Mouse (Mus musculus) erythroblast, embryonic 14.5 days (primary cell): ENCODE data around the gene Serpinb6c.

Source experiments
- GATA1 ChIP-seq: IDR thresholded peaks from 2 replicates; pipeline ENCODE4 v1.6.1; 2012; ENCODE audit warnings: low read length, inconsistent platforms, mixed read lengths
- TAL1 ChIP-seq: IDR thresholded peaks from 3 replicates; pipeline ENCODE4 v1.6.1; 2012; ENCODE audit warnings: low read length, inconsistent platforms, mixed read lengths

DNA sequence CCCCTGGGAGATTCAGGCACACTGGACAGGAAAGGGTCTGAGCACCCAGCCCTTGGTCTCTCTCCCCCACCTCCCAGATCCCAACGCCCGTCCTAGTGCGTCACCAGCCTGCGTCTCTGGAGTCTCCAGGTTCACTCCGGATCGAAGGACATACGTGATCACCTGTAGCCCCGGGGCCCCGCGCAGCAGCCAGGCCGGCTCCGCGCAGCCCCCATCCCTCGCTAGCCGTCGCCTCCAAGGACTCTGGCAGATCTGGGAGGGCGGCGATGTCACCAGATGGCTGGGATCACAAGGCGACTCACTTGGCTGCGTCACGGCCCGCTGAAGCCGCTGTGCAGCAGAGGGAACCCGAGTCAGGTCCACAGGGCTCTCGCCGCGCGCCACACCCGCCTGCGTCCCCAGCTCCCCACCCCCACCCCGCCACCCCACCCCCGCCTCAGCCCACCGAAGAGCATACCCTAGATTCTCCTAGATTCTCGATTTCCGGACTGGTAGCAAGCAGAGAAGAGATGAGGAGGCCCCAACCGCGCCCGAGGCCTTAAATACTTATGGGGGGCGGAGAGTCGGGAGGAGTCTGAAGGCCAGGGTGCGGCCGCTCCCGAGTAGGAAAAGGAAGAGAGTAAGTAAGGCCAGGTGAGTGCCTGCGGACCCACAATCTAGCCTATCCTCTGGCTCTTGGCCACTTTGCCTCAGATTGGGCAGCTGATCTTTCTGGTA lies 30.1 kb upstream of the Serpinb6c start:
- no peak for TF ChIP-seq GATA1
- TF ChIP-seq TAL1: no peak
